Mouse (Mus musculus): ENCODE data around the gene Gadd45g. TPM values are rescaled to one million over a fixed set of nuclear protein-coding genes. Genes with fewer than 3 reads are reported as not detected.

Gadd45g gene
- polyA plus RNA-seq, 1 experiment from 2014 or later = 192 TPM

- WGBS = 94% methylated on average over 3 of the region's 3 CpGs
- Histone ChIP-seq H3K9me3 (replicated peaks) (no peaks in the 10 kb centered on the region), H3K4me1 (peaks cover 36% of the 10 kb centered on the region), H3K27me3 (ENCODE audit: low read depth, poor library complexity, severe bottlenecking) (peaks cover 7% of the 10 kb centered on the region; the same call in 1 of the 2 replicates), H3K36me3 (no peaks in the 10 kb centered on the region), H3K27ac (replicated peaks) (no peak overlapping the region), H3K4me3 (no peak overlapping the region)
- no peak for DNase-seq (ENCODE audit: low spot score)
These were observed 35.7 kb downstream of the Gadd45g start for GRCm38 (mm10) chr13:51882218-51882617.

- Histone ChIP-seq H3K27ac (replicated peaks) (no peak overlapping the region), H3K9me3 (replicated peaks) (no peaks in the 10 kb centered on the region), H3K36me3 (no peaks in the 10 kb centered on the region), H3K4me1 (peaks cover 30% of the 10 kb centered on the region), H3K27me3 (ENCODE audit: low read depth, poor library complexity, severe bottlenecking) (peaks cover 7% of the 10 kb centered on the region; the same call in 1 of the 2 replicates), H3K4me3 (no peak overlapping the region)
- DNase-seq (ENCODE audit: low spot score) = no peak
- WGBS = 75% methylated on average over 5 of the region's 5 CpGs
These were observed 37.8 kb downstream of the Gadd45g start for GRCm38 (mm10) chr13:51884250-51884649.

GRCm38 (mm10) chr13:51885594-51885993 lies 39.1 kb downstream of the Gadd45g start:
- DNase-seq (ENCODE audit: low spot score) = no peak
- WGBS = 94% methylated on average over 10 of the region's 10 CpGs
- Histone ChIP-seq H3K27ac (replicated peaks) (no peak overlapping the region), H3K4me3 (no peak overlapping the region), H3K4me1 (peaks cover 29% of the 10 kb centered on the region), H3K36me3 (no peaks in the 10 kb centered on the region), H3K27me3 (ENCODE audit: low read depth, poor library complexity, severe bottlenecking) (peaks cover 3% of the 10 kb centered on the region; the same call in 1 of the 2 replicates), H3K9me3 (replicated peaks) (no peaks in the 10 kb centered on the region)

GRCm38 (mm10) chr13:51886085-51886484 lies 39.6 kb downstream of the Gadd45g start:
- DNase-seq (ENCODE audit: low spot score) = no peak

GRCm38 (mm10) chr13:51886723-51887122 lies 40.2 kb downstream of the Gadd45g start:
- H3K36me3 ChIP-seq = no peaks in the 10 kb centered on the region
- no peak for DNase-seq (ENCODE audit: low spot score)
- H3K27ac ChIP-seq (replicated peaks) = no peak overlapping the region
- H3K27me3 ChIP-seq (ENCODE audit: low read depth, poor library complexity, severe bottlenecking) = peaks cover 3% of the 10 kb centered on the region; the same call in 1 of the 2 replicates
- no peak overlapping the region for H3K4me3 ChIP-seq
- H3K4me1 ChIP-seq = peaks cover 23% of the 10 kb centered on the region
- WGBS = 92% methylated on average over 10 of the region's 10 CpGs
- no peaks in the 10 kb centered on the region for H3K9me3 ChIP-seq (replicated peaks)

More at GRCm38 (mm10) chr13:51886085-51886484, 39.6 kb downstream of the Gadd45g start:
- Histone ChIP-seq H3K4me1 (peaks cover 29% of the 10 kb centered on the region), H3K9me3 (replicated peaks) (no peaks in the 10 kb centered on the region), H3K27ac (replicated peaks) (no peak overlapping the region), H3K36me3 (no peaks in the 10 kb centered on the region), H3K27me3 (ENCODE audit: low read depth, poor library complexity, severe bottlenecking) (peaks cover 3% of the 10 kb centered on the region; the same call in 1 of the 2 replicates), H3K4me3 (no peak overlapping the region)
- 82% methylated on average over 6 of the region's 6 CpGs for WGBS

- Histone ChIP-seq H3K27me3 (ENCODE audit: low read depth, poor library complexity, severe bottlenecking) (no peaks in the 10 kb centered on the region; the same call in 1 of the 2 replicates), H3K4me3 (no peak overlapping the region), H3K36me3 (no peaks in the 10 kb centered on the region), H3K9me3 (replicated peaks) (no peaks in the 10 kb centered on the region), H3K27ac (replicated peaks) (no peak overlapping the region), H3K4me1 (peaks cover 9% of the 10 kb centered on the region; the same call in 1 of the 2 replicates)
- DNase-seq (ENCODE audit: low spot score) = no peak
- WGBS = 77% methylated on average over 2 of the region's 2 CpGs
These were observed 41.9 kb downstream of the Gadd45g start for GRCm38 (mm10) chr13:51888426-51888825.

GRCm38 (mm10) chr13:51891825-51892532 lies 45.5 kb downstream of the Gadd45g start:
- Histone ChIP-seq H3K27me3 (ENCODE audit: low read depth, poor library complexity, severe bottlenecking) (no peaks in the 10 kb centered on the region), H3K4me3 (no peak overlapping the region), H3K36me3 (no peaks in the 10 kb centered on the region), H3K27ac (replicated peaks) (no peak overlapping the region), H3K9me3 (replicated peaks) (peaks cover 15% of the 10 kb centered on the region), H3K4me1 (no peaks in the 10 kb centered on the region)
- DNase-seq (ENCODE audit: low spot score) = no peak
- WGBS = 92% methylated on average over 6 of the region's 6 CpGs

GRCm38 (mm10) chr13:51897579-51897978 lies 51.1 kb downstream of the Gadd45g start:
- Histone ChIP-seq H3K27me3 (ENCODE audit: low read depth, poor library complexity, severe bottlenecking) (peaks cover 22% of the 10 kb centered on the region; the same call in 1 of the 2 replicates), H3K36me3 (no peaks in the 10 kb centered on the region), H3K4me3 (no peak overlapping the region), H3K4me1 (peaks cover 16% of the 10 kb centered on the region), H3K9me3 (replicated peaks) (peaks cover 15% of the 10 kb centered on the region), H3K27ac (replicated peaks) (no peak overlapping the region)
- WGBS = 91% methylated on average over 3 of the region's 3 CpGs
- DNase-seq (ENCODE audit: low spot score) = no peak

Other genes with a start within 250 kb of the Gadd45g start
- gene Cks2, start 201.4 kb upstream of the Gadd45g start, polyA plus RNA-seq (2016; fragmentation: Nextera tagmentation; extraction: Ambion mirVana) = 362 and 427 TPM in 2 replicates
- gene Secisbp2, start 195.0 kb upstream of the Gadd45g start, polyA plus RNA-seq (2016; fragmentation: Nextera tagmentation; extraction: Ambion mirVana) = 32.0 and 35.8 TPM in 2 replicates
- 5.6 and 5.9 TPM in 2 replicates for gene Sema4d, start 52.9 kb upstream of the Gadd45g start, polyA plus RNA-seq (2016; fragmentation: Nextera tagmentation; extraction: Ambion mirVana)